Mouse (Mus musculus) small intestine, adult 2 months (tissue): ENCODE measurements at regions not wholly inside any gene's neighbourhood (a gene's known extent, or its start where the extent isn't known, plus 50 kb on each side); places are given as distances from the start of the nearest gene placed in this dataset.

Experiments
- H3K27ac ChIP-seq: fragments of 200-500 bp; 2 replicates; pipeline ENCODE4 v1.5.1; 2012; ENCODE audit warnings: low read depth, low read length, control low read depth, inconsistent platforms; ENCODE audit not compliant: insufficient read depth
- H3K27me3 ChIP-seq: fragments of 200-500 bp; 2 replicates; pipeline ENCODE4 v1.6.1; 2012; ENCODE audit warnings: mild to moderate bottlenecking, moderate library complexity, low read length, inconsistent platforms; ENCODE audit not compliant: control insufficient read depth, insufficient read depth
- H3K36me3 ChIP-seq: fragments of 200-500 bp; 2 replicates; pipeline ENCODE4 v1.6.1; 2012; ENCODE audit warnings: mild to moderate bottlenecking, low read length, control low read depth, inconsistent platforms; ENCODE audit not compliant: control insufficient read depth, insufficient read depth
- H3K4me1 ChIP-seq: fragments of 200-500 bp; 2 replicates; pipeline ENCODE4 v1.6.1; 2012; ENCODE audit warnings: low read length, inconsistent platforms, mixed read lengths; ENCODE audit not compliant: control insufficient read depth, insufficient read depth, insufficient read length
- H3K4me3 ChIP-seq: fragments of 200-500 bp; 2 replicates; pipeline ENCODE4 v1.5.1; 2012; ENCODE audit warnings: low read depth, mild to moderate bottlenecking, control low read depth, inconsistent platforms, low read length, moderate library complexity
- CTCF ChIP-seq: fragments of 200-500 bp; IDR thresholded peaks from 2 replicates; pipeline ENCODE4 v1.5.1; 2012; ENCODE audit warnings: low read depth, mild to moderate bottlenecking, control low read depth, inconsistent platforms, low read length, moderate library complexity, mixed read lengths; ENCODE audit not compliant: insufficient replicate concordance, insufficient read length; ENCODE audit errors: extremely low read depth
- POLR2A ChIP-seq: fragments of 200-500 bp; IDR thresholded peaks from 2 replicates; pipeline ENCODE4 v1.6.1; 2012; ENCODE audit warnings: low read depth, mild to moderate bottlenecking, control low read depth, inconsistent platforms, low read length, moderate library complexity
- WGBS: fragments of 180-500 bp; shearing (Covaris S2); methylation state at CpG from one replicate; pipeline ENCODE4 v1.1.7; 2018; 5-methylcytosine and 5-hydroxymethylcytosine counted together

GRCm38 (mm10) chrX:166652400-166652799, 66.9 kb upstream of the Egfl6 start:
- WGBS, result 50% methylated on average over 3 of the region's 3 CpGs
- no peaks in the 10 kb centered on the region for H3K27me3 ChIP-seq

DNA sequence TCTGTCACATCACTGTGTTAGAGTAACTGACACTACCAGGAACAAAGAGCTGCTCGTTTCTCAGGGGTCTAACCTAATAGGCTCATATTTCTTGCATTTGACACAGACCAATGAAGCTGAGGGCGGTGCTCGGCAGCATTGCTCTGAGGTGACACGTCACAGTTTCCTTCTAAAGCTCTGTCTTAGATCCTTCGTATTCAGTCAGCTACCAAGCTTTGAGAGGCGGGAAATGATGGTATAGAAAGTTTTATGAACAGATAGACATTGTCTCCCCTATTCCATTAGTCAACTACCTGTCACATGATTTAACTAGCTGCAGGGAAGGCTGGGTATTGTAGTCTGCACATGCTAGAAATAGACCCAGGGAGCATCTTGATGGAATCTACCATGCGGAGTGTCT, 60.2 kb upstream of the Egfl6 start:
- TF ChIP-seq POLR2A, result no peak
- no peak for TF ChIP-seq CTCF
- H3K27ac ChIP-seq, result no peak overlapping the region
- H3K36me3 ChIP-seq, result no peaks in the 10 kb centered on the region
- no peaks in the 10 kb centered on the region for H3K27me3 ChIP-seq
- H3K4me1 ChIP-seq, result no peaks in the 10 kb centered on the region
- H3K4me3 ChIP-seq, result no peak overlapping the region
- 40% methylated on average over 7 of the region's 7 CpGs for WGBS

More at GRCm38 (mm10) chrX:166652400-166652799, 66.9 kb upstream of the Egfl6 start:
- H3K27ac ChIP-seq, result no peak overlapping the region
- TF ChIP-seq POLR2A (no peak), CTCF (no peak)
- no peaks in the 10 kb centered on the region for H3K4me1 ChIP-seq
- H3K4me3 ChIP-seq, result no peak overlapping the region
- no peaks in the 10 kb centered on the region for H3K36me3 ChIP-seq

GRCm38 (mm10) chrX:166641256-166641655, 55.7 kb upstream of the Egfl6 start:
- Histone ChIP-seq H3K27ac (no peak overlapping the region), H3K36me3 (no peaks in the 10 kb centered on the region), H3K4me1 (no peaks in the 10 kb centered on the region), H3K4me3 (no peak overlapping the region), H3K27me3 (no peaks in the 10 kb centered on the region)
- 73% methylated on average over 3 of the region's 3 CpGs for WGBS
- TF ChIP-seq CTCF, result no peak
- no peak for TF ChIP-seq POLR2A

DNA sequence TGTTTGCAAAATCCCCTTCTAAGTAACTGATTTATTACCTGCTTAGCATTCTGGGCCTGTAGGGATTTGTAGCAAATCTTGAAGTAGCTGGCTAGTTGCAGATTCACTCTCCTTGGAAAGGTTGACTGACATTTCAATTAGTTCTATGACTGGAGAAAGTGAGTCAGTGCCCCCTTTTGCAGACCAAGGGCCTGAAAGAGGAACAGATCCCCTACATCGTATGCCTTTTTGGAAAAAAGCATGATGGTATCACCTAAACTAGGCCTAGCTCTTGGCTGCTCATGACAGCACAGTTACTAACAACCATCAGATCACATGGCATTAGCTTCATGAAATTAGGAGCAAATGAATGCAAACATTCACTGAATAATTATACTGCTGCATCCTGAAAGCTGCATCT, 54.7 kb upstream of the Egfl6 start:
- Histone ChIP-seq H3K4me1 (no peaks in the 10 kb centered on the region), H3K4me3 (no peak overlapping the region), H3K27ac (no peak overlapping the region), H3K27me3 (no peaks in the 10 kb centered on the region), H3K36me3 (no peaks in the 10 kb centered on the region)
- no peak for TF ChIP-seq CTCF
- 90% methylated on average over 1 of the region's 1 CpGs for WGBS
